11 mouse cellular contexts compared by ENCODE assay signal in the genomic region with DNA sequence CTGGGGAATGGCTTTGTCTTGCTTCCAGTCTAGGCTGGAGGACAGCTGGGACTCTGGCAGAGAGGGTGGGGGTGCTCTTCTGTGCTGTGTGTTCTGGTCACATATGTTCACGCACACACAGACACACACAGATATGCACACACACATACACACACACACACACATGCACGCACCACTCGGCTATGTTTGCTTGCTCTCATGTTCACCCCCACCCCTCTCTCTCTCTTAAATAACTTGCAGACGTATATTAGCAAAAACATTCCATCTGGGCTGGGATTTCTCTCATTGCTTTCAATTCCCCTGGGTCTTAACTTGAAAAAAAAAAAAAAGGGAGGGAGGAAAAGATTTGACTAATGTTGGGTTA. TPM values are rescaled to one million over a fixed set of nuclear protein-coding genes. Genes with fewer than 3 reads are reported as not detected.
DNase-seq lines count a peak whose midpoint lies in the region; ATAC-seq and TF ChIP-seq lines count a peak whose summit lies in the region.
"Had no signal": no experiment of that assay in that cellular context is flagged by ENCODE, and none has a peak within 500 bp of the region (broad histone marks: within the 10 kb centered on the region; RNA-seq: fewer than 3 reads in every experiment).

No protein-coding gene starts in this region.

- H3K4me2 ChIP-seq in lung, embryonic 15.5 days, result no peak overlapping the region; the same call in 1 of the 2 replicates
- no peak overlapping the region for H3K4me2 ChIP-seq in hindbrain, postnatal 0 days (ENCODE audit: low read depth, low read length)
- no peak overlapping the region for H3K4me2 ChIP-seq in stomach, embryonic 14.5 days (replicated peaks; ENCODE audit: low read depth, low read length)

- DNase-seq in gastrocnemius, adult 2 months, result no peak
- no peak for DNase-seq in gastrocnemius, adult 8-10 months (ENCODE audit: low spot score in 2 of 2)
- no peak for DNase-seq in lung, adult 18-20 months
- no peak for DNase-seq in hindbrain, postnatal 0 days (ENCODE audit: low spot score)
- DNase-seq in urinary bladder, adult 18-20 months (ENCODE audit: low spot score in 2 of 2), result no peak
- DNase-seq in frontal cortex, postnatal 36 days (ENCODE audit: low spot score in 2 of 2), result no peak
- DNase-seq: B cell, adult 2 months had no signal

- H3K4me1 ChIP-seq in lung, embryonic 15.5 days, result peaks cover 30% of the 10 kb centered on the region
- H3K4me1 ChIP-seq in hindbrain, postnatal 0 days (ENCODE audit: insufficient read depth, low read length), result no peaks in the 10 kb centered on the region; the same call in 1 of the 2 replicates
- H3K4me1 ChIP-seq in stomach, embryonic 14.5 days (ENCODE audit: control insufficient read depth, insufficient read depth, low read length), result peaks cover 21% of the 10 kb centered on the region

- H3K36me3 ChIP-seq in lung, embryonic 15.5 days, result no peaks in the 10 kb centered on the region
- H3K36me3 ChIP-seq in hindbrain, postnatal 0 days (ENCODE audit: insufficient read depth, low read length), result no peaks in the 10 kb centered on the region
- H3K36me3 ChIP-seq in stomach, embryonic 14.5 days (ENCODE audit: control insufficient read depth, insufficient read depth, low read length), result no peaks in the 10 kb centered on the region

- TF ChIP-seq CTCF in gastrocnemius, adult 2 months (IDR thresholded peaks at IDR 0.05), result no peak
- TF ChIP-seq CTCF in hindbrain, postnatal 0 days (IDR thresholded peaks at IDR 0.05; ENCODE audit: low read depth), result no peak

- peak overlapping the region; percentile 51 for H3K27ac ChIP-seq in gastrocnemius, adult 2 months
- peak overlapping the region; percentile 89 for H3K27ac ChIP-seq in lung, embryonic 15.5 days
- no peak overlapping the region for H3K27ac ChIP-seq in hindbrain, postnatal 0 days
- peak overlapping the region; percentile 89 for H3K27ac ChIP-seq in stomach, embryonic 14.5 days (ENCODE audit: low read length)

- no peaks in the 10 kb centered on the region for H3K9me3 ChIP-seq in lung, embryonic 15.5 days
- H3K9me3 ChIP-seq in hindbrain, postnatal 0 days (ENCODE audit: low read length), result no peaks in the 10 kb centered on the region
- no peaks in the 10 kb centered on the region for H3K9me3 ChIP-seq in stomach, embryonic 14.5 days (ENCODE audit: control insufficient read depth, low read depth, low read length)

- intact Hi-C loops in gastrocnemius, adult 2 months (cut with DNase I), result no loop called here

- H3K9ac ChIP-seq in lung, embryonic 15.5 days, result no peak overlapping the region
- no peak overlapping the region for H3K9ac ChIP-seq in hindbrain, postnatal 0 days (replicated peaks; ENCODE audit: low read length)
- H3K9ac ChIP-seq in stomach, embryonic 14.5 days (replicated peaks; ENCODE audit: low read depth, low read length), result no peak overlapping the region

- H3K27me3 ChIP-seq in lung, embryonic 15.5 days, result no peaks in the 10 kb centered on the region
- no peaks in the 10 kb centered on the region for H3K27me3 ChIP-seq in hindbrain, postnatal 0 days (ENCODE audit: insufficient read depth, low read length)
- H3K27me3 ChIP-seq in stomach, embryonic 14.5 days (ENCODE audit: control insufficient read depth, insufficient read depth, low read length), result no peaks in the 10 kb centered on the region

- WGBS in lung, embryonic 15.5 days, result 14% methylated on average over 4 of the region's 4 CpGs
- WGBS in hindbrain, postnatal 0 days, result 53% methylated on average over 4 of the region's 4 CpGs
- WGBS in stomach, embryonic 14.5 days, result 15% methylated on average over 4 of the region's 4 CpGs

- ATAC-seq in lung, embryonic 15.5 days (ENCODE audit: borderline replicate concordance, extremely low read depth, low FRiP score, low TSS enrichment), result peak; percentile 67; the same call in 1 of the 2 replicates
- peak; percentile 65; the same call in 1 of the 2 replicates for ATAC-seq in hindbrain, postnatal 0 days
- peak; percentile 53; the same call in 1 of the 2 replicates for ATAC-seq in stomach, embryonic 14.5 days (ENCODE audit: insufficient number of reproducible peaks, insufficient read depth, low FRiP score, low read depth)
- ATAC-seq: inflammation-experienced regulatory T-cells, adult 6 months had no signal

- no peak overlapping the region for H3K4me3 ChIP-seq in gastrocnemius, adult 2 months
- H3K4me3 ChIP-seq in lung, embryonic 15.5 days, result no peak overlapping the region
- no peak overlapping the region for H3K4me3 ChIP-seq in hindbrain, postnatal 0 days (ENCODE audit: low read length)
- H3K4me3 ChIP-seq in stomach, embryonic 14.5 days (ENCODE audit: low read depth, low read length), result no peak overlapping the region
- H3K4me3 ChIP-seq: myocyte had no signal

RNA-seq across cellular contexts. Expression of a gene that starts 45.3 kb away (rescaled TPM):
- total RNA-seq in gastrocnemius, adult 2 months (2021), result 1 to 10 TPM; 7.7 to 7.8 TPM
- 1 to 10 TPM; 7.1 to 8.4 (median 7.6) TPM for total RNA-seq in gastrocnemius, adult 8-10 months (2022)
- polyA plus RNA-seq in lung, embryonic 15.5 days (2015; fragmentation: Nextera tagmentation; extraction: Ambion mirVana), result 14.3 and 15.5 TPM in 2 replicates
- 27.9 and 39.9 TPM in 2 replicates for total RNA-seq in hindbrain, postnatal 0 days (2014; rRNA removed)
- polyA plus RNA-seq in hindbrain, postnatal 0 days (2015; fragmentation: Nextera tagmentation; extraction: Ambion mirVana), result 21.2 and 24.3 TPM in 2 replicates
- 20.4 and 24.9 TPM in 2 replicates for polyA plus RNA-seq in stomach, embryonic 14.5 days (2014; fragmentation: Nextera tagmentation; extraction: Ambion mirVana)
